Mouse (Mus musculus): Measurements from ENCODE around the gene Dctn2.

The Dctn2 gene

DNA sequence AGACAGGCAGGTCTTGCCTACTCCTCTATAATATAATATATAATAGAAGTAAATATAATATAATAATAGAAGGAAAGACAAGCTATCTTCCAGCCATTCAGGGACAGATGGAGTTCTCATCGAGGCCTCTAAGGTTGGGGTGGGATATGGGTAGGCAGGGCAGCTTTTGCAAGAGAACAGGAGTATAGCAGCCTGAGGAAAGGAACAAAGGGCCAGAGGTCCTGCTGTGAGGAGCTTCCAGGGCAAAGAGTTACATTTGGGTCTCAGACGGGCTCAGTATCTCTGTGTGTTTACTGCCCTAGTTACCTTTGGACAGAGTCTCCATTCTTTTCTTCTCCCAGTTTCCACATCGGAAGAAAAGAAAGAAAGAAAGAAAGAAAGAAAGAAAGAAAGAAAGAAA, 2.5 kb upstream of the Dctn2 start:
- DNase-seq (ENCODE audit: low read depth, low spot score) = no peak

DNA sequence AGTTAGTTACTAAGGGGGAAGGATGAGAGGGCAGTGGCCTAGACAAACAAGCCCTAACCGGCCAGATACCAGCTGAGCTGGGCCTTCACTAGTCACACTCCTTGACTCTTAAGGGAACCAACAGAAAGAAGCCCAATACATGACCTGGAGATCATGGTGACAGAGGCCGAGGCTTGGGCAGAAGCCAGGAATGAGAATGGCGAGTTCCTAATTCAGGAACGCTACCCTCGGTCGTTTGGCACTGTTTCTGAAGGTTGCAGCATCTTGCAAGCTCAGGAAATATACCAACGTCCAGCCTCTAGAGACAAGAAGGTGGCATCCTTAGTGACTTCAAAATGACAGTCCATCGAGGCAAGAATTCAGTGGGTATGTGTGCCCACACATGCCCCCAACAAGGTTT, 1.8 kb upstream of the Dctn2 start:
- DNase-seq (ENCODE audit: low read depth, low spot score) = no peak

DNA sequence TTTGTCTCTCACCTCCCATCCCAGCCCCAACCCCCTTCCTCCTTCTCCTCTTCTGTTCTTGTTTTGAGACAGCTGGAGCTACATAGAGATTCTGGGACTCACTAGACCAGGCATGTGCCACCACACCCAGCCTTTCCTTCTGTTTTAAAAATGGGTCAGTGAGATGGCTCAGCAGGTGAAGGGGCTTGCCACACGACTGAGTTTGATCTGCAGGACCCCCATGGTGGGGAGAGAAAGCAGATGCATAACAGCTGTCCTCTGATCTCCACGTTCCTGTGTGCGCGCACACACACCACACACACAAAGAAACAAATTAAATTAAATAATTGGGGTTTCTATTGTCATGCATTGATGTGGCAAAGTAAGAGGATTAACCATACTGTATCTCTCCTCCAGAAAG, 1.2 kb upstream of the Dctn2 start:
- DNase-seq (ENCODE audit: low read depth, low spot score) = no peak

DNA sequence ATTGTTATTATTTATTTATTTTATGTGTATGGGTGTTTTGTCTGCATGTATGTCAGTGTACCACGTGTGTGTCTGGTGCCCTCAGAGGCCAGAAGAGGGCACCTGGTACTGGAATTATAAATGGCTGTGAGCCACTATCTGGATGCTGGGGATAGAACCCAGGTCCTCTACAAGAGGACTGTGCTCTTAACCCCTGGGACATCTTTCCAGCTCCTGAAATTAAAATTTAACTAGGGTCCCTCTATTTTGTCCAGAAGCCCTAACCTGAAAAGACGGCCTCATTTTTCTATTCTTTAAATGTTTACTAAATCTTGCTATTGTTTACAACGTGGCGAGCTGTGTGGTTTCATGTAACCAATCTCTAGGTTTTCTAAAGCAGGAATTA, 449 bp upstream of the Dctn2 start:
- no peak for DNase-seq (ENCODE audit: low read depth, low spot score)

DNA sequence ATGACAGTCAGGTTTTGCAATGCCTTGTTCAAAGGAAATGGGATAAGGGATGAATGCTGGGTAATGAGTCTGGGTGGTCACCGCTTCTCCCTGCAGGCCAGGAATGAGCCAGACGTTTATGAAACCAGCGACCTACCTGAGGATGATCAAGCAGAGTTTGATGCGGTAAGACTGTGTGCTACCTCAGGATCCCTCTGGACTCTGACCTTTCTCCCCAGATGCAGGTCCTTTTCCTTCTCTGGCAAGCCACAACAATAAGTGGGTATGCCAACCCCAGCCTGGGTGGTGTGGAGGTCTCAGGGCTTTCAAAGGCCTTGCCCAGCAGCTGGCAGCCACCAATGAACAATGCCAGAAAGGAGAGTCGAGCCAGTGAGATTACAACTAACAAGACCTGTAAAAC, 1.1 kb downstream of the Dctn2 start:
- DNase-seq (ENCODE audit: low read depth, low spot score) = no peak

DNA sequence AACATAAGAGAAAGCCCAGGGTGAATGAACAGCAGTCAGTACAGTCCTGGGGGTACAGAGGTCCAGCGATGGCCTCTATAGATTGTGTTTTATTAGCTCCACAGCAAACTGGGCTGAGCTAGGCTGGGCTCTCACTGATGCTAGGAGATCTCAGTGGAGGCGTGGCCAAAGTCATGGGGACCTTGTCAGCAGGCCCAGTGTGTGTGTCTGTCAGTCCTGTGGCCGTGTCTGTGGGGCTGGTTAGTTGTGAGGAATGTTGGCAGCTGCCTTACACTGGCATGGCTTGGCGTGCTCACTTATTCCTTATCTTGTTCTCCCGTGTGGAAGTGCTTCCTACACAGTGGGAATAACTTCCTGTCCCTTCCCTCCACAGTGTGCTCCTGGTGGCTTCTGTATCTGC, 2.2 kb downstream of the Dctn2 start:
- no peak for DNase-seq (ENCODE audit: low read depth, low spot score)

DNA sequence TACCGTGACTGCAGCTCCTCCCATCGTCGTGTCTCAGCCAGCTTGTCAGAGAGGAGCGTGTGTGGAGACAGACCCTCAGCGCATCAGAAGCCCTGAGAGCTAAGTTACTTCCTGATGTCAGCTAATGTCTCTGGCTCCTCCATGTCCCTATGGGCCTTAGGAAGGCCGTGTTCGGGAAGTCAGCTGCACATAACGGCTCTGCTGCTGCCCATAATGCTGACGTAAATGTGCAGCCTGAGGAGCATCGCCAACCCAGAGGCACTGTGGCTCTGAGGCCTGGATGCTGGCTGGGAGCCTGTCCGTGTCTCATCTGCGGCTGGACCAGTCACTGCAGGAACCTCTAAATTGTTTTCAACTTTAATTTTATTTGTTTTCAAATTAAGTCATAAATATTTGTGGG, 2.9 kb downstream of the Dctn2 start:
- no peak for DNase-seq (ENCODE audit: low read depth, low spot score)

DNA sequence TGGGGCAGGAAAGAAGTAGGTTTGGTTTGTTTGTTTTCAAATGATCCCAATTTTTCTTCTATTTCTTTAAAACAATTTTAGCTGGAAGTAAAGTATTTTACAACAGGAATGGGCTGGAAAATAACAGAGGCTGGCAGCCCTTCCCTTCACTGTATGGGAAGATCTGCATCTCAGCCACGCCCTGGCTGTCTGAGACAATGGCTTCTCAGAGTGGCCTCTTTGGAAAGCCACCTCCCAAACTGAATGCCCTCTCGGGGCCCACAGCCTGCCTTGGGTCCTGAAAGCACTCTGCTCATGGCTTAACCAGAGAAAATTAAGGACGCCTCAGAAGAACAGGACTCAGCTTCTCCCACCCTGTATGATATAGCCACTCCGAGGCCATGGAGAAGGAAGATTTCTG, 3.7 kb downstream of the Dctn2 start:
- no peak for DNase-seq (ENCODE audit: low read depth, low spot score)

DNA sequence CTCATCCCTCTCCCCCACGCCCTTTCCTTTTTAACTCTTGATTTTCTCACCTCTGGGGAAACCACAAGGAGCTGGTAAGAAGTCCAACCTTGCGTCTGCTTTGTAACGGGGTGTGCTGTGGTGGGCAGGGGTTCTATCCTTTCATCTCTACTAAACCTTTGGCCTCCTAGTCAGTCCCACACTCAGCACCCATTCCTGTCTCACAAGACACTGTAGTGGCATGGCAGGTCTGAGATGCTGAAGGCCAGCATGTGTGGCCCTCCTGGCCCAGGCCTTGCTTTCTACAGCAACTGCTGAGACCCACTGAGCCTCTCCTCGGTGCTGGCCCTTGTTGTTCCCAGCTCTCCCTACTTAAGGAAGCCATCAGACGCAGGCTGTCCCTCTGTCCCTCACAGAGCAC, 6.2 kb downstream of the Dctn2 start:
- DNase-seq (ENCODE audit: low read depth, low spot score) = no peak

DNA sequence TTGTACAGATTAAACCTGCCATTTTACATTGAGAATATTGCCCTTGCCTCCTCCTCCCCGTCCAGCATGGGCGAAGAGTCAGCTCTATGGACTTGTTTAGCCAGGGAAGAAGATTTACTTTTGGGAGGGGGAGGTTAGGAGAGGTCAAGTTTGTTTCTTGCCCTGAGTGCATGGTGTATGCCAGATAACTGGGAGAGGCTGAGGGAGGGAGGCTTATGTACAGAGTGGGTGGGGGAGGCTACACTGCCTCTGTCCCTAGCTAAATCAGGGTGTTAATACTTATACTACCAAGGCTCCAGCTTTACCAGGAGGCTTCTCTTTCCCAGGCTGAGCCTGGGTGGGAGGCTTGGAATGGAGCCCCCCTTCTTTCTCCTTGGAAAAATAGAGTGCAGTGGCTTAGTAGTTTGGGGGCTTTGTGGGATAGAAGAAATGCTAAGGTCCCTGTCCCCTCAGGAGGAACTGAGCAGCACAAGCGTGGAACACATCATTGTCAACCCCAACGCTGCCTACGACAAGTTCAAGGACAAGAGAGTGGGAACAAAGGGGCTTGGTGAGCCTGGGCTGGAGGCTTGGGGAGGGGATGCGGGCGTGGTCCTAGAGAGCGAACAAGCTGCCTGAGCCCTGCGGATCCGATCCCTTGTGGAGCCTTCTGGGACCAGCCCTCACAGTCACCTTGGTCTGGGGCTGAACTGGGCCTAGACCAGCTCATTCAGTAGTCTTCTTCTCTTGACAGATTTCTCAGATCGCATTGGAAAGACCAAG, 8.3 kb downstream of the Dctn2 start:
- DNase-seq (ENCODE audit: low read depth, low spot score) = no peak

DNA sequence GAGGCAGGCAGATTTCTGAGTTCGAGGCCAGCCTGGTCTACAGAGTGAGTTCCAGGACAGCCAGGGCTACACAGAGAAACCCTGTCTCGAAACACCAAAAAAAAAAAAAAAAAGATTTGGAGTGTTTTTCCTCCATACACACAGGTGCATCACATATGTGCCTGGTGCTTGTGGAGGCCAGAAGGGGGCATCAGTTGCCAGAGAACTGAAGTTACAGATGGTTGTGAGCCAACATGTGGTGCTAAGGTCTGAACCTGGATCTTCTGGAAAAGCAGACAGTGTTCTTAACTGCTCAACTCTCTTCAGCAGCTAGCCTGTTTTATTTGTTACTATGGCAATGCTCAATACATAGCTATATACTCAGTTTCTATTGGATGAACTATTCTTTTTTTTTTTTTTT, 13.6 kb downstream of the Dctn2 start:
- no peak for DNase-seq (ENCODE audit: low read depth, low spot score)

DNA sequence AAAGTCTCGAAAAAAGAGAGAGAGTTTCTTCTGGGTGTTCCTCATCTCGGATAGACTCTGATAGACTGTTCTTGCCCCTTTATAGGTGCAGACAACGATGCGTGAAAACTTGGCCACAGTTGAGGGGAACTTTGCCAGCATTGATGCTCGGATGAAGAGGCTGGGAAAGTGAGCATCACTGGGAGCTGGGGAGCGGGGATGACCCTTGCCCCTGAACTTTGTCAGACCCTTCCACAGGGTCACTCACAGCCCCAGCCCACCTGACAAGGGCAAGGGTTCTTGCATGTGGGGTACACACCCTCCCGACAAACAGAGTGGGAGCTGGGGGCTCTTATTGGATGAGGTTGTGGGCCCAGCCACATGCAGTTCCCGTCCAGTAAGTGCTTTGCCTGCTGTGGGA, 15.1 kb downstream of the Dctn2 start:
- no peak for DNase-seq (ENCODE audit: low read depth, low spot score)

DNA sequence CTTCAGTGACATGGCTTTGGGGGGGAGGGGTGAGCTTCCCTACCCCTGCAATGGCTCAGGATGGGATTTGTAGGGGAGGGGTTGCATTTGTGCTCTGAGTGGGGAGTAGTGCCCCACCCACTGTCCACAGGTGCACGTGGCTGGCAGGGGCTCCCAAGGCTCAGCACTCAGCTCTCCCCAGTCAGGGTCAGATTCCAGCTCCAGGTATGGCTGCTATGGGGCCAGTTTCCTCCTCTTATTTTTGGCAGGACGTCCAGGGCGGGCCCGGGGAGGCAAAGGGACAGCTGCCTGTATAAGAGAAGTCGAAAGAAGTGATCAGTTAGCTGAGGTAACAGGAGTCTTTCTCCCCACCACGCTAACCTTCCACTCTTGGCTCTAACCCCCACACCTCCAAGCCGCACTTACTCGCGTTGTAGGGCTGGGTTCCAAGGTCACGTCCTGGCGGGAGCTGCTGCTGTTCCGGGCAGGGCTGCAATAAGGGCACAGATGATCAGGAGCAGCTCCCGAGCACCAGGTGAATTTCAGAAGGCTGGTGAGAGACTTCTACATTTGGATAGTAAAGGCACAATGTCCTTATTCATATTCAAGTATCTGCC, 16.6 kb downstream of the Dctn2 start:
- DNase-seq (ENCODE audit: low read depth, low spot score) = no peak

DNA sequence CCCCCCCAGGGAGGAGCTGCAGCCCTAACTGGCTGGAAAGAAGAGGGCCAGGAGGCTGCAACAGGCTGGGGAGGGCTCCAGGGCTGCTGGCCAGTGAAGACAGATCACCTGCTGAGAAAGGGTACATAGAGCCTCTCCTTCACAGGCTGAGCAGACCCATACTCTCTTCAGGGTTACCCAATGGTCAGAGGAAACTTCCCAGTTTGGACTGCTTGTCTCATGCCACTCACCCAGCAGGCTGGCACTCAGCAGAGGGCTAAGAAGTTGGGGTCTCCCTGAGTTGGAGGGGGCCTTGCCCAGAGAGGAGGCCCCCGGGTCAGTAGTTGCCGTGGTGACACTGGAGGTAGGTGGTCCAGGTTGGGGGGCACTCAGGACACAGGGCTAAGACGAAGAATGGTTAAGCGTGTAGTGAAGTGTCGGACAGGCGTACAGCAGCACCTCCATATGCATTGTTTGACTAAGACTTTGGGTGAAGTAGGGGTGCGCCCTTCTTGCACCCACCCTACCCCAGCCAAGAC, 18.0 kb downstream of the Dctn2 start:
- no peak for DNase-seq (ENCODE audit: low read depth, low spot score)

DNA sequence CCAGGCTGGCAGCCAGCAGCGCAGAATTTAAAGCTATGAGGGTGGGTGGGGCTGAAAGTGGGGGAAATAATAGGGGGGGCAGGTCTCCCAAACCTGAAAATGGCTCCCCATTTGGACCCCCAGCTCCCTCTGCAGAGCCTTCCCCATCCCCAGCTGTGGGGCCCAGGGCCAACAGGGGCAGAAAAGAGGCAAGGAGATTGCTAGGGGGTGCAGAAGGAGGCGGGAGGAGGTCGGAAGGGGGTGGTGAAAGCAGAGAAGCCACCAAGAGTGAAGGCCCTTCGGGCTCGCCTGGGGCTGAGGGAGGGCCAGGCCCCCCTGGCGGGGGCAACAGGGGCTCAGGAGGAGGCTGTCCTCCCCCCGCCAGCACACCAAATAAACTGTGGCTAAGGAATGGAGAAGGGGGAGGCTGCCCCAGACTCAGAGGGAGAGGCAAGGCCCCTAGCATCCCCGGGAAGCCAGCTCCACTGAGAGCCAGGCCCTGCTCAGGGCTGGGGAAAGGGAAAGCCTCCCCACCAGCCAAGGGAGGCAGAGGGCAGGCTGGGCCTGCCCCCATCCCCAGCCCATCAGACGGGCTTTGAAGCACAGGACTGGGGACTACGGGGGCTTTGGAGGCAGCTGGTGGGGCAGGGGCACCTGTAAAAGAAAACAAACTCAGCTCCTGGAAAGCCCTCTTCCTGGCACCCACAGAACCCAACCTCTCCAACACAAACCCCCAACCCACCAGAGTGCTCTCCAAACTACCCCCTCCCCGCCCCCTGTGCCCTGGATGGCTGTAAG, 18.7 kb downstream of the Dctn2 start:
- DNase-seq (ENCODE audit: low read depth, low spot score) = no peak

DNA sequence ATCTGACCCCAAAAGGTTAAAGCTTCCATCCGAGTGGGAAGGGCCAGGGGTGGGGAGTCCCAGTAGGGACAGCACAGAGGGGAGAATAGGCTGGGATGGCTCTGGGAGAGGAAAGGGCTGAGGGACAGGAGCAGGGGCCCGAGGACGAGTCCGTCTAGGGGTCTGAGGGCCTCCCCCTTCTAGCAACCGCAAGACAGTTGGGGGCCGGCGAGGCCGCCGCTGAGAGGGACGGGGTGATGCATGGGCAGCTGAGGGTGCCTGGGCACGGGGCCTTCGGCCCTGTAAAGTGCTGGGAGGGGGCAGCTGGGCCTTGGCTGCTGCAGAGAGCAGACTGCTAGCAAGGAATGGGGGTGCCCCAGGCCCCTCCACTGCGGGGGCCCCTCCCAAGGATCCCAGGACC, 19.5 kb downstream of the Dctn2 start:
- DNase-seq (ENCODE audit: low read depth, low spot score) = no peak

DNA sequence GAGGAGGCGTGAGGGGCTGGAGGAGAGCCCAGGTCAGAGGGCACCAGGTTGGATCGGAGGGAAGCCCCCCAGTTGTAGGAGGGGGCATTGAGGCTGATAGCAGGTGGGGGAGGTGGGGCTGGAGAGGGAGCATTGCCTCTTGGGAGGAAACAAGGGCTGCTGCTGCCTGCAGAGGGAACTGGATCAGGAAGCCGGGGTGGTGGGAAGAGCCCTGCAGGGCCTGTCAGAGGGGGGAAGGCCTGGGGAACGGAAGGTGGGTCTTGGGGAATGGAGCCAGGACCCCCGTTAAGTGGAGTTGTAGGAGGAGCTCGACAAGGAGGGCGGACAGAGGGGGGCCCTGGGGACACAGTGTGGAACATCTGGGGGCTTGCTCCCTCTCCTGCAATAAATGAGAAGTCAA, 20.0 kb downstream of the Dctn2 start:
- no peak for DNase-seq (ENCODE audit: low read depth, low spot score)

DNA sequence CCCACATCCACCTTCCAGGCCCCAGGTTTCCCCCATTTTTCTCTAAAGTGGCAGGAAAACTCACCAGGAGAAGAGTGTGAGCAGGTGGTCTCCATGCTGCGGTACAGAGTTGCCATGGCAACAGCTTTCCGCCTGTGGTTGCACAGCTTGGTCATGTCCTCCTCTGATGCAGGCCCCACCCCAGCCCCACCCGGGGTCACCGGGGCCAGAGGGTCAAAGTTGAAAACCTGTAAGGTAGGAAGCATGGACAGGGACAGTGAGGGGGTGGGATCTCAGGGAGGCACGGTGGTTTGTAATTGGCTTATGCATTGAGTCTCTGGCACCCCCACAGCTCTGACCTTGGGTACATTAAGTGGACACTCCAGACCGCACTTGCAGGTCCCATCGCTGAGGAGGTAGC, 20.6 kb downstream of the Dctn2 start:
- no peak for DNase-seq (ENCODE audit: low read depth, low spot score)

DNA sequence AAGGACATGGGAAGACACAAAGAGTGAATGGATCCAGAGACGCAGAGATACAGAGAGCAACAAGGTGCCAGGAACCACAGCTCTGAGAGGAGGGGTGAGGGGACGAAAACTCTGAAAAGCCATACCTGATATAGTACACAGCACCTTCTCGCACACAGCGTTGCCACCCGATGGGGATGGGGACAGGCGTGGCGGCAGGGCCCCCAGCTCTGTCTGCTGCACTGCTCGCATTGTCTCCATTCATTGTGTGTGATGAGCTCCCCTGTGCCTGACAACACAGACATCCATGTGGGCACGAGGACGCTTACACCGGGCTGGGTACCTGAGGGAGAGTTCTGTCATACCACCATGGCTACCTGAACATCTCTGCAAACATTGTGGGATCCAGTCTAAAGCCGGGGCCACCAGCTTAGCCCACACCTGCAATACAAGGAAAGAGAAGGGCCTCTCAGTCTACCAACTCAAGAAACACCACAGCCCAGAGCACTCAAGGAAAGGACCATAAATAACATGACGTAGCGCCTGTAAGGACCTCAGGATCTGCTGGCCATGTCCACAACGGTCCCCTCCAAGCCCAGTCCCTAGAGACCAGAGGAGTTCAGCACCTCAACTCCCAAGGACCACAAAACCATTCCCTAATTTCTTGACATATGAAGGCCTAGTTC, 21.2 kb downstream of the Dctn2 start:
- DNase-seq (ENCODE audit: low read depth, low spot score) = no peak

DNA sequence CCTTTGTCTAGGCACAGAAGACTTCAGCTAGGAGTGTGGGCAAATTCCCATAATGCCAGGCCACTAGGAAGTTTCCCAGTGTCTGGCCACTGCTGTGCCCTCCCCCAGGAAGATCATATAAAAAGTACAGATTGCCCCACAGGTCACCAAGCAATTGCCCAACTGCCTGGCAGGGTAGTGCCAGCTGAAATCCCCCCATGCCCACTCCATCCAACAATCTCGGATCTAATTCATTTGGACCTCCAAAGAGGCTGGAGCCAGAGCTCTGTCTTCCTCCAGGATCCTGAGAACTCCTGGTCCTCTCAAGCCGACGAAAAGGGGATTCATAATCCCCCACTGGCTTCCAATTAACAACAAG, 21.7 kb downstream of the Dctn2 start:
- no peak for DNase-seq (ENCODE audit: low read depth, low spot score)

DNA sequence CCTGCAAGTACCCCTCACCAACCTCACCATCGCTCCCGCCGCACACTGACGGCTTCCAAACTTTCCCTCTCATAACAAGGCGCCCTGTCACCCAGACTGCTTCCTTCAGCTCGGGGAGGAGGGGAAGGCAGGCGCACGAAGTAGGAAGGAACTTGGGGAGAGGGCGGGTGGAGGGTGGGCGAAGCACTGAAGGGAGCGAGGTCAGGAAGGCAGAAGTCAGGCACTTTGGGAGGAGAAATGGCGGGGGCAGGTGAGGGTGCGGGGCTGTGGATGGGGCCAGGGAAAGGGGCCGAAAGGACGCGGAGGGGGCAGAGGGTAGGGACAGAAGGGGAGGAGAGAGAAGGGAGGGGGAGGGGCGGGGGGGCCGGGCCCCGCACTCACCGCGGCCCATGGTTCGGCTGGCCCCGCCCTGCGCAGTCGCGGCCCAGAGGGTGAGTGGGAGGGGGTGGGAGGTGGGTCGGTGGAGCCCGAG, 22.2 kb downstream of the Dctn2 start:
- no peak for DNase-seq (ENCODE audit: low read depth, low spot score)

All from skeletal muscle tissue, adult 2 months (tissue).